Mouse (Mus musculus) hindbrain, embryonic 12.5 days (tissue): Measurements from ENCODE around the gene Gm39566. TPM values are rescaled to one million over a fixed set of nuclear protein-coding genes. Genes with fewer than 3 reads are reported as not detected.

Source experiments
- ATAC-seq: fragments of 200-750 bp; cut with Nextera tagmentation; 2 replicates; pipeline ENCODE4 v1.8.0; 2017; ENCODE audit warnings: moderate TSS enrichment; ENCODE audit not compliant: low FRiP score
- H3K27ac ChIP-seq: fragments of 300-500 bp; sonication (generic); 2 replicates; pipeline ENCODE4 v1.5.1; 2016; ENCODE audit warnings: mild to moderate bottlenecking
- H3K27me3 ChIP-seq: fragments of 300-500 bp; sonication (generic); 2 replicates; pipeline ENCODE4 v1.6.1; 2016; ENCODE audit warnings: mild to moderate bottlenecking
- H3K36me3 ChIP-seq: fragments of 300-500 bp; sonication (generic); 2 replicates; pipeline ENCODE4 v1.6.1; 2016; ENCODE audit warnings: mild to moderate bottlenecking
- H3K4me1 ChIP-seq: fragments of 300-500 bp; sonication (generic); 2 replicates; pipeline ENCODE4 v1.6.1; 2016
- H3K4me2 ChIP-seq: fragments of 300-500 bp; sonication (generic); replicated peaks from 2 replicates; pipeline ENCODE4 v1.6.1; 2016; ENCODE audit warnings: mild to moderate bottlenecking
- H3K4me3 ChIP-seq: fragments of 300-500 bp; sonication (generic); 2 replicates; pipeline ENCODE4 v1.5.1; 2016; ENCODE audit warnings: mild to moderate bottlenecking
- H3K9ac ChIP-seq: fragments of 300-500 bp; sonication (generic); 2 replicates; pipeline ENCODE4 v1.6.1; 2016; ENCODE audit warnings: mild to moderate bottlenecking, moderate library complexity
- H3K9me3 ChIP-seq: fragments of 300-500 bp; sonication (generic); replicated peaks from 2 replicates; pipeline ENCODE4 v1.6.1; 2016; ENCODE audit warnings: mild to moderate bottlenecking
- WGBS: fragments of 180-500 bp; shearing (Covaris S2); methylation state at CpG from one replicate; pipeline ENCODE4 v1.1.7; 2016; 5-methylcytosine and 5-hydroxymethylcytosine counted together
- polyA plus RNA-seq: library from polyadenylated mRNA; unstranded; fragments of >200 nt; fragmentation: Nextera tagmentation; extraction: Ambion mirVana; gene quantifications from 2 replicates; pipeline ENCODE4 v1.2.1, GENCODE M21; 2016

Gm39566 gene
- polyA plus RNA-seq, 1 experiment from 2014 or later, result not detected

GRCm38 (mm10) chr11:69803328-69803727 is 11.8 kb downstream of the Gm39566 start:
- Histone ChIP-seq H3K27ac (peak overlapping the region; percentile 52), H3K9ac (peak overlapping the region; percentile 58), H3K4me2 (peak overlapping the region; percentile 90), H3K4me3 (peak overlapping the region; percentile 53), H3K27me3 (peaks cover 53% of the 10 kb centered on the region), H3K9me3 (0 out of 2 replicates have a peak, but pooled peaks cover 3% of the 10 kb centered on the region), H3K36me3 (no peaks in the 10 kb centered on the region), H3K4me1 (peaks cover 60% of the 10 kb centered on the region)
- ATAC-seq, result no peak
- WGBS, result 3% methylated on average over 12 of the region's 12 CpGs

- under 1% methylated on average over 33 of the region's 33 CpGs for WGBS
- peak; percentile 3; the same call in 1 of the 2 replicates for ATAC-seq
- peak overlapping the region; percentile 74 for H3K27ac ChIP-seq
Observed at GRCm38 (mm10) chr11:69802648-69803105, 12.4 kb downstream of the Gm39566 start.

GRCm38 (mm10) chr11:69801379-69801977 is 13.6 kb downstream of the Gm39566 start, which contains the start of gene Fgf11:
Gene Fgf11, minus strand, starts transcription at chr11:69801857.
- Histone ChIP-seq H3K4me2 (peak within 1 kb of the TSS; percentile 90), H3K4me3 (peak within 1 kb of the TSS; percentile 53), H3K4me1 (peaks cover 60% of the 10 kb centered on the region), H3K27me3 (peaks cover 67% of the 10 kb centered on the region), H3K27ac (peak within 1 kb of the TSS; percentile 93), H3K36me3 (no peaks in the 10 kb centered on the region), H3K9ac (peak within 1 kb of the TSS; percentile 73), H3K9me3 (0 out of 2 replicates have a peak, but pooled peaks cover 1% of the 10 kb centered on the region)
- ATAC-seq, result no peak
- 1% methylated on average over 33 of the region's 33 CpGs for WGBS

More at GRCm38 (mm10) chr11:69802648-69803105, 12.4 kb downstream of the Gm39566 start:
- Histone ChIP-seq H3K27me3 (peaks cover 57% of the 10 kb centered on the region), H3K9me3 (0 out of 2 replicates have a peak, but pooled peaks cover 3% of the 10 kb centered on the region), H3K4me3 (peak overlapping the region; percentile 53), H3K36me3 (no peaks in the 10 kb centered on the region), H3K4me1 (peaks cover 60% of the 10 kb centered on the region), H3K9ac (peak overlapping the region; percentile 73), H3K4me2 (peak overlapping the region; percentile 90)

- whole genome bisulfite sequencing, result under 1% methylated on average over 34 of the region's 36 CpGs
- Histone ChIP-seq H3K4me2 (peak overlapping the region; percentile 90), H3K9me3 (no peaks in the 10 kb centered on the region), H3K9ac (peak overlapping the region; percentile 73), H3K27me3 (peaks cover 66% of the 10 kb centered on the region), H3K4me3 (peak overlapping the region; percentile 53), H3K4me1 (peaks cover 65% of the 10 kb centered on the region), H3K36me3 (no peaks in the 10 kb centered on the region), H3K27ac (peak overlapping the region; percentile 93)
- peak; percentile 74 for ATAC-seq
Observed at GRCm38 (mm10) chr11:69800392-69801197, 14.5 kb downstream of the Gm39566 start.

- Histone ChIP-seq H3K36me3 (no peaks in the 10 kb centered on the region), H3K9ac (peak overlapping the region; percentile 73), H3K4me2 (peak overlapping the region; percentile 90), H3K4me3 (peak overlapping the region; percentile 53), H3K9me3 (no peaks in the 10 kb centered on the region), H3K4me1 (peaks cover 68% of the 10 kb centered on the region), H3K27me3 (peaks cover 62% of the 10 kb centered on the region), H3K27ac (peak overlapping the region; percentile 93)
- WGBS, result under 1% methylated on average over 11 of the region's 11 CpGs
- peak; percentile 51 for ATAC-seq
Observed at GRCm38 (mm10) chr11:69800138-69800391, 15.0 kb downstream of the Gm39566 start.

- Histone ChIP-seq H3K36me3 (no peaks in the 10 kb centered on the region), H3K4me1 (peaks cover 64% of the 10 kb centered on the region), H3K9ac (peak overlapping the region; percentile 73; the same call in 1 of the 2 replicates), H3K9me3 (no peaks in the 10 kb centered on the region), H3K27ac (peak overlapping the region; percentile 93), H3K27me3 (peaks cover 57% of the 10 kb centered on the region), H3K4me3 (peak overlapping the region; percentile 53), H3K4me2 (peak overlapping the region; percentile 90)
- ATAC-seq, result no peak
- WGBS, result 16% methylated on average over 12 of the region's 12 CpGs
Observed at GRCm38 (mm10) chr11:69799394-69800137, 15.5 kb downstream of the Gm39566 start.

- H3K9me3 ChIP-seq, result no peaks in the 10 kb centered on the region
- H3K4me2 ChIP-seq, result no peak overlapping the region
- H3K27me3 ChIP-seq, result peaks cover 53% of the 10 kb centered on the region
- WGBS, result 76% methylated on average over 7 of the region's 7 CpGs
- no peak overlapping the region for H3K27ac ChIP-seq
- H3K36me3 ChIP-seq, result no peaks in the 10 kb centered on the region
- no peak overlapping the region for H3K4me3 ChIP-seq
- peaks cover 48% of the 10 kb centered on the region for H3K4me1 ChIP-seq
- no peak overlapping the region for H3K9ac ChIP-seq
- ATAC-seq, result no peak
Observed at GRCm38 (mm10) chr11:69797924-69798323, 17.2 kb downstream of the Gm39566 start.

- Histone ChIP-seq H3K27ac (no peak overlapping the region), H3K4me1 (peaks cover 30% of the 10 kb centered on the region), H3K4me2 (peak overlapping the region; percentile 74), H3K27me3 (peaks cover 44% of the 10 kb centered on the region), H3K36me3 (no peaks in the 10 kb centered on the region), H3K9me3 (no peaks in the 10 kb centered on the region), H3K9ac (peak overlapping the region; percentile 55; the same call in 1 of the 2 replicates), H3K4me3 (peak overlapping the region; percentile 38)
- 5% methylated on average over 13 of the region's 13 CpGs for WGBS
- no peak for ATAC-seq
Observed at GRCm38 (mm10) chr11:69795983-69796435, 19.1 kb downstream of the Gm39566 start.

- no peaks in the 10 kb centered on the region for H3K9me3 ChIP-seq
- peaks cover 44% of the 10 kb centered on the region for H3K27me3 ChIP-seq
- peak within 1 kb of the TSS; percentile 74 for H3K4me2 ChIP-seq
- no peak within 1 kb of the TSS for H3K27ac ChIP-seq
- H3K4me3 ChIP-seq, result peak within 1 kb of the TSS; percentile 38
- ATAC-seq, result peak; percentile 91
- H3K4me1 ChIP-seq, result peaks cover 26% of the 10 kb centered on the region
- 2% methylated on average over 52 of the region's 52 CpGs for whole genome bisulfite sequencing
- H3K36me3 ChIP-seq, result no peaks in the 10 kb centered on the region
- H3K9ac ChIP-seq, result peak within 1 kb of the TSS; percentile 55
Observed at GRCm38 (mm10) chr11:69795168-69795982, 19.7 kb downstream of the Gm39566 start, which contains the start of gene Chrnb1. Gene Chrnb1, minus strand, starts transcription at chr11:69795943.

GRCm38 (mm10) chr11:69793429-69793828 is 21.7 kb downstream of the Gm39566 start:
- 70% methylated on average over 5 of the region's 5 CpGs for WGBS
- Histone ChIP-seq H3K27me3 (peaks cover 44% of the 10 kb centered on the region), H3K9ac (no peak overlapping the region), H3K4me1 (peaks cover 9% of the 10 kb centered on the region), H3K27ac (no peak overlapping the region), H3K36me3 (no peaks in the 10 kb centered on the region), H3K9me3 (no peaks in the 10 kb centered on the region), H3K4me2 (no peak overlapping the region), H3K4me3 (no peak overlapping the region)
- no peak for ATAC-seq

- no peak overlapping the region for H3K4me3 ChIP-seq
- H3K4me1 ChIP-seq, result peaks cover 9% of the 10 kb centered on the region
- H3K9me3 ChIP-seq, result no peaks in the 10 kb centered on the region
- H3K9ac ChIP-seq, result no peak overlapping the region
- H3K36me3 ChIP-seq, result no peaks in the 10 kb centered on the region
- H3K27me3 ChIP-seq, result peaks cover 27% of the 10 kb centered on the region
- no peak overlapping the region for H3K27ac ChIP-seq
- no peak for ATAC-seq
- no peak overlapping the region for H3K4me2 ChIP-seq
- WGBS, result 75% methylated on average over 5 of the region's 5 CpGs
Observed at GRCm38 (mm10) chr11:69791420-69791819, 23.7 kb downstream of the Gm39566 start.
